Mouse (Mus musculus): ENCODE results near the gene Olfr1186. TPM values are rescaled to one million over a fixed set of nuclear protein-coding genes. Genes with fewer than 3 reads are reported as not detected.
"Not testable (repeated sequence)": the region's sequence is repeated elsewhere in the genome, so short reads cannot be mapped to it uniquely, and the experiment has no call there.

Olfr1186 gene
- not detected for total RNA-seq (2021)

GRCm38 (mm10) chr2:88518251-88518650 is at the start of gene Olfr1186:
TSS of gene Olfr1186 (plus strand) at chr2:88518551.
- intact Hi-C loops (cut with DNase I): no loop called here
- no peak for DNase-seq (ENCODE audit: low spot score)

- no peak for DNase-seq (ENCODE audit: low spot score)
- intact Hi-C loops (cut with DNase I): no loop called here
These were observed 35.1 kb upstream of the Olfr1186 start, which contains the start of gene Olfr1184 for GRCm38 (mm10) chr2:88483298-88483697. TSS of gene Olfr1184 (plus strand) at chr2:88483598.

- DNase-seq (ENCODE audit: low spot score): no peak
- intact Hi-C loops (cut with DNase I): no loop called here
These were observed 25.3 kb upstream of the Olfr1186 start, which contains the start of gene Olfr1185-ps1 for GRCm38 (mm10) chr2:88493020-88493419. TSS of gene Olfr1185-ps1 (plus strand) at chr2:88493320.

- no peak for DNase-seq (ENCODE audit: low spot score)
- intact Hi-C loops (cut with DNase I): no loop called here
These were observed 7.4 kb downstream of the Olfr1186 start for GRCm38 (mm10) chr2:88525720-88526119.

- no peak for DNase-seq (ENCODE audit: low spot score)
- intact Hi-C loops (cut with DNase I): no loop called here
These were observed 38.3 kb downstream of the Olfr1186 start, which contains the start of gene Olfr1188 for GRCm38 (mm10) chr2:88556635-88557034. TSS of gene Olfr1188 (plus strand) at chr2:88556935.

- DNase-seq (ENCODE audit: low spot score); intact Hi-C loops (cut with DNase I): not testable (repeated sequence)
These were observed 54.3 kb downstream of the Olfr1186 start for GRCm38 (mm10) chr2:88572696-88573095.

Other genes starting within 250 kb of the Olfr1186 start
- gene Olfr1173, start 238.7 kb upstream of the Olfr1186 start, total RNA-seq (2021): not detected
- gene Olfr1174-ps, start 203.4 kb upstream of the Olfr1186 start, total RNA-seq (2021): not detected
- not detected for gene Olfr1175-ps, start 191.3 kb upstream of the Olfr1186 start, total RNA-seq (2021)
- gene Olfr1176, start 181.8 kb upstream of the Olfr1186 start, total RNA-seq (2021): not detected
- not detected for gene Olfr1177-ps, start 172.1 kb upstream of the Olfr1186 start, total RNA-seq (2021)
- gene Olfr1178, start 131.5 kb upstream of the Olfr1186 start, total RNA-seq (2021): not detected
- not detected for gene Olfr1179, start 112.1 kb upstream of the Olfr1186 start, total RNA-seq (2021)
- not detected for gene Olfr1180, start 99.4 kb upstream of the Olfr1186 start, total RNA-seq (2021)
- gene Olfr1181, start 92.4 kb upstream of the Olfr1186 start, total RNA-seq (2021): not detected
- gene Gm13757, start 69.4 kb upstream of the Olfr1186 start, total RNA-seq (2021): not detected
- not detected for gene Olfr1183, start 63.7 kb upstream of the Olfr1186 start, total RNA-seq (2021)
- not detected for gene Olfr1184, start 35.0 kb upstream of the Olfr1186 start, total RNA-seq (2021)
- gene Olfr1185-ps1, start 25.2 kb upstream of the Olfr1186 start, total RNA-seq (2021): not detected
- gene Olfr1188, start 38.4 kb downstream of the Olfr1186 start, total RNA-seq (2021): not detected
- not detected for gene Olfr1189, start 67.9 kb downstream of the Olfr1186 start, total RNA-seq (2021)
- gene Olfr1191-ps1, start 122.0 kb downstream of the Olfr1186 start, total RNA-seq (2021): not detected
- not detected for gene Olfr1192-ps1, start 130.0 kb downstream of the Olfr1186 start, total RNA-seq (2021)
- gene Olfr1193, start 157.1 kb downstream of the Olfr1186 start, total RNA-seq (2021): not detected
- gene Olfr1195, start 170.6 kb downstream of the Olfr1186 start, total RNA-seq (2021): not detected
- not detected for gene Olfr1196, start 186.0 kb downstream of the Olfr1186 start, total RNA-seq (2021)
- not detected for gene Olfr1197, start 213.8 kb downstream of the Olfr1186 start, total RNA-seq (2021)
- not detected for gene Olfr1198, start 232.8 kb downstream of the Olfr1186 start, total RNA-seq (2021)
- gene Olfr1199, start 241.9 kb downstream of the Olfr1186 start, total RNA-seq (2021): not detected